Mouse (Mus musculus) gastrocnemius, postnatal 14 days (tissue): ENCODE data around the gene Ccdc69. TPM values are rescaled to one million over a fixed set of nuclear protein-coding genes. Genes with fewer than 3 reads are reported as not detected.
"Not testable (repeated sequence)": the region's sequence is repeated elsewhere in the genome, so short reads cannot be mapped to it uniquely, and the experiment has no call there.

Experiments
- DNase-seq: peaks from one replicate; pipeline ENCODE4 v3.0.0; 2021; ENCODE audit warnings: mixed read lengths
- intact Hi-C: fragments of 180-260 bp; cut with DNase I; formaldehyde crosslinking; loops from one replicate; pipeline ENCODE4 v1.15.1; 2025; ENCODE audit warnings: low total_unique reads
- total RNA-seq, 2 experiments: library from RNA; stranded (reverse); gene quantifications; 2 replicates each; pipeline ENCODE4 v1.2.3; 2021

The Ccdc69 gene
- total RNA-seq, 2 experiments from 2014 or later = 7.8 to 14.0 TPM

GRCm38 (mm10) chr11:55098189-55098915 lies 20.4 kb upstream of the Ccdc69 start:
- intact Hi-C loops = no loop called here
- no peak for DNase-seq

GRCm38 (mm10) chr11:55097463-55098188 lies 19.7 kb upstream of the Ccdc69 start, which contains the start of gene Gm2a:
Gene Gm2a, plus strand, starts transcription at chr11:55098115.
- intact Hi-C loops = no loop called here
- DNase-seq = peak; percentile 95

- DNase-seq = no peak
- intact Hi-C loops = no loop called here
Observed at GRCm38 (mm10) chr11:55096731-55097462, 19.0 kb upstream of the Ccdc69 start.

GRCm38 (mm10) chr11:55096296-55096695 lies 18.4 kb upstream of the Ccdc69 start:
- intact Hi-C loops, DNase-seq: not testable (repeated sequence)

- intact Hi-C loops = no loop called here
- DNase-seq = no peak
Observed at GRCm38 (mm10) chr11:55093096-55093495, 15.2 kb upstream of the Ccdc69 start.

- no peak for DNase-seq
- intact Hi-C loops = loop anchor here (10.0 kb wide), 1 partner anchor 95 kb away; no protein-coding TSS in a partner anchor
Observed at GRCm38 (mm10) chr11:55089892-55090291, 12.0 kb upstream of the Ccdc69 start.

GRCm38 (mm10) chr11:55087006-55087405 lies 9.1 kb upstream of the Ccdc69 start:
- intact Hi-C loops = loop anchor here (10.0 kb wide), 1 partner anchor 92 kb away; no protein-coding TSS in a partner anchor
- DNase-seq = peak; percentile 73

GRCm38 (mm10) chr11:55085396-55085795 lies 7.5 kb upstream of the Ccdc69 start:
- DNase-seq = peak; percentile 25
- intact Hi-C loops = loop anchor here (10.0 kb wide), 1 partner anchor 91 kb away; no protein-coding TSS in a partner anchor

GRCm38 (mm10) chr11:55084629-55085028 lies 6.7 kb upstream of the Ccdc69 start:
- no peak for DNase-seq
- intact Hi-C loops = loop anchor here (5.0 to 10.0 kb wide), 2 partner anchors 42 to 90 kb away; no protein-coding TSS in a partner anchor

- no peak for DNase-seq
- intact Hi-C loops = loop anchor here (5.0 to 10.0 kb wide), 2 partner anchors 39 to 86 kb away; no protein-coding TSS in a partner anchor
Observed at GRCm38 (mm10) chr11:55081206-55081605, 3.3 kb upstream of the Ccdc69 start.

GRCm38 (mm10) chr11:55079180-55079579 lies 1.2 kb upstream of the Ccdc69 start:
- intact Hi-C loops = no loop called here
- DNase-seq = no peak

- no peak for DNase-seq
- intact Hi-C loops = no loop called here
Observed at GRCm38 (mm10) chr11:55078502-55078901, 571 bp upstream of the Ccdc69 start.

- intact Hi-C loops = no loop called here
- no peak for DNase-seq
Observed at GRCm38 (mm10) chr11:55076234-55076633, 1.7 kb downstream of the Ccdc69 start.

- peak; percentile 47 for DNase-seq
- intact Hi-C loops = no loop called here
Observed at GRCm38 (mm10) chr11:55075602-55076001, 2.3 kb downstream of the Ccdc69 start.

GRCm38 (mm10) chr11:55073191-55073590 lies 4.7 kb downstream of the Ccdc69 start:
- DNase-seq = peak; percentile 29
- intact Hi-C loops = no loop called here

GRCm38 (mm10) chr11:55072467-55072866 lies 5.5 kb downstream of the Ccdc69 start:
- intact Hi-C loops = no loop called here
- no peak for DNase-seq

GRCm38 (mm10) chr11:55071344-55071743 lies 6.6 kb downstream of the Ccdc69 start:
- intact Hi-C loops = no loop called here
- no peak for DNase-seq

- intact Hi-C loops = no loop called here
Observed at GRCm38 (mm10) chr11:55069023-55069422, 8.9 kb downstream of the Ccdc69 start.

GRCm38 (mm10) chr11:55066921-55067320 lies 11.0 kb downstream of the Ccdc69 start:
- intact Hi-C loops = no loop called here
- DNase-seq = no peak

More at GRCm38 (mm10) chr11:55069023-55069422, 8.9 kb downstream of the Ccdc69 start:
- no peak for DNase-seq

GRCm38 (mm10) chr11:55062856-55063255 lies 15.1 kb downstream of the Ccdc69 start:
- intact Hi-C loops = no loop called here
- DNase-seq = no peak
